Mouse (Mus musculus): Measurements from ENCODE around the gene S100a10. TPM values are rescaled to one million over a fixed set of nuclear protein-coding genes. Genes with fewer than 3 reads are reported as not detected.

S100a10 gene
- polyA plus RNA-seq, 1 experiment from 2014 or later = 201 TPM

- H3K27me3 ChIP-seq (ENCODE audit: control insufficient read depth, insufficient read depth, low read length) = no peaks in the 10 kb centered on the region
- no peaks in the 10 kb centered on the region; the same call in 1 of the 2 replicates for H3K4me1 ChIP-seq (replicated peaks; ENCODE audit: control insufficient read depth, insufficient read depth, low read length)
- ATAC-seq (ENCODE audit: low FRiP score) (no peak), DNase-seq (ENCODE audit: low spot score) (no peak)
- H3K9me3 ChIP-seq (ENCODE audit: control insufficient read depth, low read length) = no peaks in the 10 kb centered on the region
- no peak overlapping the region for H3K9ac ChIP-seq
- H3K4me3 ChIP-seq (replicated peaks; ENCODE audit: low read length) = no peak overlapping the region
- H3K36me3 ChIP-seq (replicated peaks; ENCODE audit: control insufficient read depth, insufficient read depth) = no peaks in the 10 kb centered on the region
- WGBS = 93% methylated on average over 2 of the region's 2 CpGs
- no peak overlapping the region for H3K27ac ChIP-seq
- H3K4me2 ChIP-seq (replicated peaks) = no peak overlapping the region
Measured at GRCm38 (mm10) chr3:93517343-93517742, 37.5 kb upstream of the S100a10 start.

GRCm38 (mm10) chr3:93519856-93520329 is 35.0 kb upstream of the S100a10 start:
- Histone ChIP-seq H3K36me3 (replicated peaks; ENCODE audit: control insufficient read depth, insufficient read depth) (no peaks in the 10 kb centered on the region), H3K27me3 (ENCODE audit: control insufficient read depth, insufficient read depth, low read length) (no peaks in the 10 kb centered on the region), H3K4me3 (replicated peaks; ENCODE audit: low read length) (peak overlapping the region; percentile 45), H3K4me1 (replicated peaks; ENCODE audit: control insufficient read depth, insufficient read depth, low read length) (no peaks in the 10 kb centered on the region; the same call in 1 of the 2 replicates), H3K27ac (no peak overlapping the region), H3K4me2 (replicated peaks) (peak overlapping the region; percentile 78), H3K9me3 (ENCODE audit: control insufficient read depth, low read length) (no peaks in the 10 kb centered on the region), H3K9ac (no peak overlapping the region)
- DNase-seq (ENCODE audit: low spot score) (no peak), ATAC-seq (ENCODE audit: low FRiP score) (no peak)
- WGBS = 55% methylated on average over 5 of the region's 5 CpGs

DNA sequence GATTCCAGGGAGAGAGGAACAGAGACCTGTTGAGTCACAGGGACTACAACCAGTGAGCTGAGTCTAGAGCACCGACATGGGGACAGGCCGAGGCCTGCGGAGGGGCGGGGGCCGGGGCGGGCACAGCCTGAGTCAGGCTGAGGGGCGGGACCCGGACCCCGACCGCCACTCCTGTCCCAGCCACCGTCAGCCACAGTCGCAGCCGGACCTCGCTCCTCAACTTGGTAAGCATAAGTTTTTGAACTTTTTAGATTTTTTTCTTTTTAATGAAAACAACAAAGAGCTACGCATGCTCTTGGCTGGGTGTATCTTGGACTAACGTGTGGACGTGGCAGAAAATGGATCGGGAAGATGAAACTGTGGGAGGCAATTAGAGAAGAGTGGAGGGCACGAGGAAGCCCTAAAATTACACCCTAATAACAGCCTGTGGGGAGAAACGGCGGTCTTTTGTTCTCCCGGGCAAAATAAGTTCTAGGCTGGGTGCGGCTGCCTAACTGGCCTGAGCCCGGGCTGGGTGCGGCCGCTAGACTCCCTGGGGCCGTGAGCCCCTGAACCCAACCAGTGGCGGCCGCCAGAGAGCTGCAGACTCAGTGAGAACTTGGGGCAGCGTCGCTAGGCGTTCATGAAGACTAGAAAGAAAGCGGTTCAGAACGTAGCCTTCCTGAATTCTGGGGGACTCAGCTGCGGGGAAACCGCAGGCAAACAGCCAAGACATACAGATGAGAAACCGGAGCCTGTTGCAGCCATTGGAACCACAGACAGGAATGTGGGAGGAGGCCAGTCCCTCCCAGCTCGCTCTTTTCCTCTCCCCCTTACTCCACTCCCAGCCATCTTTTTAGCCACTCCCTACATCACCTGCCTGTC is 34.3 kb upstream of the S100a10 start, which contains the start of gene S100a11:
TSS of gene S100a11 (plus strand) at position 159 of the 864 bp plus-strand sequence.
- H3K36me3 ChIP-seq (replicated peaks; ENCODE audit: control insufficient read depth, insufficient read depth) = no peaks in the 10 kb centered on the region

GRCm38 (mm10) chr3:93521462-93522057 is 33.3 kb upstream of the S100a10 start:
- Histone ChIP-seq H3K9me3 (ENCODE audit: control insufficient read depth, low read length) (no peaks in the 10 kb centered on the region), H3K4me2 (replicated peaks) (peak overlapping the region; percentile 78), H3K36me3 (replicated peaks; ENCODE audit: control insufficient read depth, insufficient read depth) (no peaks in the 10 kb centered on the region), H3K9ac (no peak overlapping the region), H3K27me3 (ENCODE audit: control insufficient read depth, insufficient read depth, low read length) (no peaks in the 10 kb centered on the region), H3K4me1 (replicated peaks; ENCODE audit: control insufficient read depth, insufficient read depth, low read length) (no peaks in the 10 kb centered on the region; the same call in 1 of the 2 replicates), H3K4me3 (replicated peaks; ENCODE audit: low read length) (0 out of 2 replicates have a peak overlapping the region, but pooled peaks have one; percentile 45), H3K27ac (no peak overlapping the region)
- ATAC-seq (ENCODE audit: low FRiP score) = no peak
- no peak for DNase-seq (ENCODE audit: low spot score)
- WGBS = 84% methylated on average over 8 of the region's 8 CpGs

More for the DNA sequence above, 34.3 kb upstream of the S100a10 start, which contains the start of gene S100a11:
- Histone ChIP-seq H3K27me3 (ENCODE audit: control insufficient read depth, insufficient read depth, low read length) (no peaks in the 10 kb centered on the region), H3K9me3 (ENCODE audit: control insufficient read depth, low read length) (no peaks in the 10 kb centered on the region), H3K4me2 (replicated peaks) (peak within 1 kb of the TSS; percentile 78), H3K27ac (0 out of 2 replicates have a peak within 1 kb of the TSS, but pooled peaks have one; percentile 32), H3K4me3 (replicated peaks; ENCODE audit: low read length) (peak within 1 kb of the TSS; percentile 45), H3K4me1 (replicated peaks; ENCODE audit: control insufficient read depth, insufficient read depth, low read length) (no peaks in the 10 kb centered on the region; the same call in 1 of the 2 replicates), H3K9ac (peak within 1 kb of the TSS; percentile 58)
- DNase-seq (ENCODE audit: low spot score) (peak; percentile 37), ATAC-seq (ENCODE audit: low FRiP score) (peak; percentile 89)
- WGBS = under 1% methylated on average over 38 of the region's 38 CpGs

DNA sequence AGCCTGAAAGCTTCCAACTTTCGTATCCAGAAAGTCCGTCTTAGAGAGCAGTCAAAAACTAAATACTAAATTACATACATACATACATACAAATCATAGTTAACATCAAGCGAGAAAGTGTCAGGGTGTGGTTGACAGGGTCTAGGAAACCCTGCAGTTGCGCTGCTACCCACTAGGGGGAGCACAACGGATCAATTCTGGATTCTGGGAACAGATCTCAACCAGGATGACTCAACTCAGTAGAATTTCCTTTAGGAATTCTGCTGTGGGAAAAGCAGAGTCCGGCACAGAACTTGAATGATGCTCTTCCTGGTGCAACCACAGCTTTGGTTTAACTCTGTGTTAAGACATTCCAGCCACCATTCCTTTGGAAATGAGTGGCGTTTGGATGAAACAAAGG is 32.3 kb upstream of the S100a10 start:
- Histone ChIP-seq H3K27me3 (ENCODE audit: control insufficient read depth, insufficient read depth, low read length) (no peaks in the 10 kb centered on the region), H3K4me1 (replicated peaks; ENCODE audit: control insufficient read depth, insufficient read depth, low read length) (no peaks in the 10 kb centered on the region; the same call in 1 of the 2 replicates), H3K9ac (no peak overlapping the region), H3K4me2 (replicated peaks) (no peak overlapping the region), H3K4me3 (replicated peaks; ENCODE audit: low read length) (no peak overlapping the region), H3K27ac (no peak overlapping the region), H3K9me3 (ENCODE audit: control insufficient read depth, low read length) (no peaks in the 10 kb centered on the region), H3K36me3 (replicated peaks; ENCODE audit: control insufficient read depth, insufficient read depth) (no peaks in the 10 kb centered on the region)
- ATAC-seq (ENCODE audit: low FRiP score) (no peak), DNase-seq (ENCODE audit: low spot score) (peak; percentile 69)
- 44% methylated on average over 7 of the region's 7 CpGs for WGBS

DNA sequence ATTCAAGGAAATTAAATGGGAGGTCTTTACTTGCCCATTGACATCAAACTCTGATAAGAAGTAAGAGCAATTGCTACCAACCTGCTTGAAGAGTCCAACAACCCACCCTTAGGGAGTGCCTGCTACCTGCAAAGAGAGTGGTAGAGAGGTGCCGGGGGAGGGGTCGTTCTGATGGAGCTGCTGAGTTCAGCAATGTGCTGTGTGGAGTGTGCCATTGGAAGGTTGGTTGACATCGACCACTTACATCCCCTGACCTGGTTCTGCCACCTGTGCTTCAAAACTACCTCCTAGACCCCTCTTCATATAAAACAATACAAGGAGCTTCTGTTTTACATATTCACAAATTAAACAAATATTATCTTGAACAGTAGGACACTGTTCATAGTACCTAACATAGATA is 27.6 kb upstream of the S100a10 start:
- Histone ChIP-seq H3K4me2 (replicated peaks) (no peak overlapping the region), H3K4me1 (replicated peaks; ENCODE audit: control insufficient read depth, insufficient read depth, low read length) (no peaks in the 10 kb centered on the region), H3K9ac (no peak overlapping the region), H3K27me3 (ENCODE audit: control insufficient read depth, insufficient read depth, low read length) (no peaks in the 10 kb centered on the region), H3K4me3 (replicated peaks; ENCODE audit: low read length) (no peak overlapping the region), H3K36me3 (replicated peaks; ENCODE audit: control insufficient read depth, insufficient read depth) (no peaks in the 10 kb centered on the region), H3K9me3 (ENCODE audit: control insufficient read depth, low read length) (no peaks in the 10 kb centered on the region), H3K27ac (no peak overlapping the region)
- ATAC-seq (ENCODE audit: low FRiP score) (no peak), DNase-seq (ENCODE audit: low spot score) (no peak)
- 93% methylated on average over 3 of the region's 3 CpGs for WGBS

DNA sequence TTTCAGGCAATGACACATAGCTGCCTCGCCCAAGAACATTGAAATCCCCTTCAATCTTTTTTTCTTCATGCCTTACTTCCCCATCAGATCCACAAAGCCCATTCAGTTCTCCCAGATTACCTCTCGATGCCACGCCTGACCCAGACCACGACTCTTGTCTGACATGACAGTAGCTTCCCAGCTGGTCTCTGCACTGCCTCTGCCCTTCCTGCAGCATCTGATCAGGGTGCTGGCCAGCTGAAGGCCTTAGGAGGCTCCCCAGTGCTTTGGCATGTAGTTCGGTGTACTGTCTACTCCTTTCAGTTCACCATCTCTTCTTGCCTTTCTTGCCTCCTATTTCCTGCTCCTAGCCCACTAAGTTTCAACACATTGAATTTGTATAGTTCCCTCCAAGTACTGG is 26.1 kb upstream of the S100a10 start:
- H3K9ac ChIP-seq = no peak overlapping the region
- no peak overlapping the region for H3K4me2 ChIP-seq (replicated peaks)
- no peak overlapping the region for H3K4me3 ChIP-seq (replicated peaks; ENCODE audit: low read length)
- ATAC-seq (ENCODE audit: low FRiP score) (no peak), DNase-seq (ENCODE audit: low spot score) (no peak)
- H3K36me3 ChIP-seq (replicated peaks; ENCODE audit: control insufficient read depth, insufficient read depth) = no peaks in the 10 kb centered on the region
- H3K9me3 ChIP-seq (ENCODE audit: control insufficient read depth, low read length) = no peaks in the 10 kb centered on the region
- H3K4me1 ChIP-seq (replicated peaks; ENCODE audit: control insufficient read depth, insufficient read depth, low read length) = no peaks in the 10 kb centered on the region
- no peak overlapping the region for H3K27ac ChIP-seq
- 85% methylated on average over 5 of the region's 5 CpGs for WGBS
- H3K27me3 ChIP-seq (ENCODE audit: control insufficient read depth, insufficient read depth, low read length) = no peaks in the 10 kb centered on the region

- Histone ChIP-seq H3K4me1 (replicated peaks; ENCODE audit: control insufficient read depth, insufficient read depth, low read length) (no peaks in the 10 kb centered on the region), H3K9ac (no peak overlapping the region), H3K27ac (no peak overlapping the region), H3K36me3 (replicated peaks; ENCODE audit: control insufficient read depth, insufficient read depth) (no peaks in the 10 kb centered on the region), H3K4me2 (replicated peaks) (no peak overlapping the region), H3K27me3 (ENCODE audit: control insufficient read depth, insufficient read depth, low read length) (no peaks in the 10 kb centered on the region), H3K9me3 (ENCODE audit: control insufficient read depth, low read length) (no peaks in the 10 kb centered on the region), H3K4me3 (replicated peaks; ENCODE audit: low read length) (no peak overlapping the region)
- ATAC-seq (ENCODE audit: low FRiP score) (no peak), DNase-seq (ENCODE audit: low spot score) (no peak)
- 52% methylated on average over 2 of the region's 2 CpGs for WGBS
Measured at GRCm38 (mm10) chr3:93537068-93537576, 17.8 kb upstream of the S100a10 start.

GRCm38 (mm10) chr3:93538486-93538885 is 16.4 kb upstream of the S100a10 start:
- no peak for DNase-seq (ENCODE audit: low spot score)
- no peak overlapping the region for H3K27ac ChIP-seq
- ATAC-seq (ENCODE audit: low FRiP score) = no peak
- no peaks in the 10 kb centered on the region for H3K36me3 ChIP-seq (replicated peaks; ENCODE audit: control insufficient read depth, insufficient read depth)
- H3K4me3 ChIP-seq (replicated peaks; ENCODE audit: low read length) = no peak overlapping the region
- no peak overlapping the region for H3K9ac ChIP-seq
- H3K9me3 ChIP-seq (ENCODE audit: control insufficient read depth, low read length) = no peaks in the 10 kb centered on the region
- 83% methylated on average over 2 of the region's 2 CpGs for WGBS
- no peaks in the 10 kb centered on the region for H3K27me3 ChIP-seq (ENCODE audit: control insufficient read depth, insufficient read depth, low read length)
- H3K4me2 ChIP-seq (replicated peaks) = no peak overlapping the region
- H3K4me1 ChIP-seq (replicated peaks; ENCODE audit: control insufficient read depth, insufficient read depth, low read length) = no peaks in the 10 kb centered on the region

Measured in hindbrain, embryonic 14.5 days (tissue).